Mouse (Mus musculus): ENCODE data around the gene Olfr1120. TPM values are rescaled to one million over a fixed set of nuclear protein-coding genes. Genes with fewer than 3 reads are reported as not detected.

Gene Olfr1120
- not detected for polyA plus RNA-seq (2014; fragmentation: Illumina TruSeq; extraction: RNeasy Lipid Tissue Mini Kit (QIAGEN cat#74804); ENCODE audit: insufficient read depth, low read depth, low replicate concordance)

DNA sequence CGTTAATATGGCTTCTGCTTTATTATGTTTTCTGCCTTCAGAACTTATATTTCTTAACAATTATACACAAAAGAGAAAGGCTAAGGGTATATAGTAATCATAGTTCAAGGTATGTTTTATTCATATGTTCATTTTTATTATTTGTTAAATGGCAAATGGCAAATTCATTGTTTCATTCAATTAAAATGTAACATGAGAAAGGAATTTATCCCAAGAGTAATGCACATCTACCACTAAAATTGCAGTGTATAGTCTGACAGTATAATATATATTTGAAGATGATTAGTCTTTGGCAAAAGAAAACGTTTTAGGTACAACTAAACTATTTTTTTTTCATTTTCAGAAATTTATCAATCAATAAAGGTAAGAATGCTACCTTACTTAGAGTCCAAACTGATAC is at the start of gene Olfr1120:
Gene Olfr1120, plus strand, starts transcription at position 301 of the 400 bp plus-strand sequence.

DNA sequence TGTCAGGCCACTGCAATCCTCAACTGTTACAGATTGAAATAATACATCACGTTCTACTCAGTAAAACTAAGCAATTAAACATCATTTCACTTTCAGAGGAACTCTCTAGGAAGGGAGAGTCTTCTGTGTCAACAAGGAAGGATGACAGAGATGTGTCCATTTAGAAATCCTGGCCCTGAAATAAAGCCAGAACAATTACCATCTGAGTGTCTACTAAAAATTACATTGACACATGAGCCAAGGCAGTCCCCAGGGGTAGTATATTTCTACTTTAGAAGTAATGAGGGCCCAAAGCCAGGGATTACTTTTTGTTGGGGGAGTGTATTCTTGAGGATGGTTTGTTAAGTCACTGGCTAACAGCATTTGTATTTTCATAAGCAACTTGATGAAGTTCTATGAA is 47.3 kb upstream of the Olfr1120 start, which contains the start of gene Olfr1118:
Gene Olfr1118, plus strand, starts transcription at position 301 of the 400 bp plus-strand sequence.

DNA sequence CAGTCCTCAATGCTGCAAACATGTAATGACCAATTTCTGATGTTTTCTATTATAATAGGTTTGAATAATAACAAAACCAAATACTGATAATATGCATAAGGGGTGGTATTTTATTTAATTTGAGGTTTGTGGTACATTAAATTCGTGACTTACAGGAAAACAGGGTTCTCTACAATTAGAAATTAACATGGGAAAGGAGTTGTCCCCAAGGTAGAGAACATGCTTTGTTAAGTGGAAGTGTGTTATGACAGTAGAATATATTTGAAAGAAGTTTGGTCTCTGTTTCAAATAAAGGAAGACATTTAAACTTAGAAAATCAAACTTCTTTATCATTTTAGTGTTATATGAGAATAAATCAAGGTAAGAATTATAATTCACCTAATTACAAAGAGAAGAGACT is 15.0 kb downstream of the Olfr1120 start, which contains the start of gene Olfr1121:
Gene Olfr1121, plus strand, starts transcription at position 301 of the 400 bp plus-strand sequence.

DNA sequence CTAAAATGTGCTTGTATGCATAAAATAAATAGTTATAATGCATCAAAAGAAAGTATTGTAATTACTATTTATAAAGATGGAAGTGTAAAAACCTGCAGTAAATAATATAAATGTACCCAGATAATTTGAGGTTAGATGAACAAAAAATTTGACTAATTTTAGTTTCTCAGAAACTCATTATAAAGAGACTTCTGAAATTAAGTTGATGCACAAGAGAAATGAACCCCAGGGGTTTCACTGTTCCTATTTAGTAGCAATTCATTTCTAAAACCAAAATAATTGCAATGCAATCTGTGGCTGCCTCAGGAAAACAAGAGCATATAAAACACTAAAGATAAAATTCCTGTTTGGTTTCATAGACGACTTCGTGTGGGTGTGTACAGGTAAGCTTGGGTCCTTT is 30.9 kb downstream of the Olfr1120 start, which contains the start of gene Olfr1122:
Gene Olfr1122, plus strand, starts transcription at position 301 of the 400 bp plus-strand sequence.

Other genes starting within 250 kb of the Olfr1120 start
- not detected for gene Olfr259, start 240.2 kb upstream of the Olfr1120 start, polyA plus RNA-seq (2014; fragmentation: Illumina TruSeq; extraction: RNeasy Lipid Tissue Mini Kit (QIAGEN cat#74804); ENCODE audit: insufficient read depth, low read depth, low replicate concordance)
- gene Olfr1110, start 214.5 kb upstream of the Olfr1120 start, polyA plus RNA-seq (2014; fragmentation: Illumina TruSeq; extraction: RNeasy Lipid Tissue Mini Kit (QIAGEN cat#74804); ENCODE audit: insufficient read depth, low read depth, low replicate concordance), result not detected
- gene Olfr1111, start 202.2 kb upstream of the Olfr1120 start, polyA plus RNA-seq (2014; fragmentation: Illumina TruSeq; extraction: RNeasy Lipid Tissue Mini Kit (QIAGEN cat#74804); ENCODE audit: insufficient read depth, low read depth, low replicate concordance), result not detected
- not detected for gene Olfr1112, start 167.0 kb upstream of the Olfr1120 start, polyA plus RNA-seq (2014; fragmentation: Illumina TruSeq; extraction: RNeasy Lipid Tissue Mini Kit (QIAGEN cat#74804); ENCODE audit: insufficient read depth, low read depth, low replicate concordance)
- not detected for gene Olfr1113, start 145.8 kb upstream of the Olfr1120 start, polyA plus RNA-seq (2014; fragmentation: Illumina TruSeq; extraction: RNeasy Lipid Tissue Mini Kit (QIAGEN cat#74804); ENCODE audit: insufficient read depth, low read depth, low replicate concordance)
- gene Olfr1115, start 106.8 kb upstream of the Olfr1120 start, polyA plus RNA-seq (2014; fragmentation: Illumina TruSeq; extraction: RNeasy Lipid Tissue Mini Kit (QIAGEN cat#74804); ENCODE audit: insufficient read depth, low read depth, low replicate concordance), result not detected
- not detected for gene Olfr1116, start 87.3 kb upstream of the Olfr1120 start, polyA plus RNA-seq (2014; fragmentation: Illumina TruSeq; extraction: RNeasy Lipid Tissue Mini Kit (QIAGEN cat#74804); ENCODE audit: insufficient read depth, low read depth, low replicate concordance)
- gene Olfr1118, start 47.2 kb upstream of the Olfr1120 start, polyA plus RNA-seq (2014; fragmentation: Illumina TruSeq; extraction: RNeasy Lipid Tissue Mini Kit (QIAGEN cat#74804); ENCODE audit: insufficient read depth, low read depth, low replicate concordance), result not detected
- gene Olfr1121, start 15.1 kb downstream of the Olfr1120 start, polyA plus RNA-seq (2014; fragmentation: Illumina TruSeq; extraction: RNeasy Lipid Tissue Mini Kit (QIAGEN cat#74804); ENCODE audit: insufficient read depth, low read depth, low replicate concordance), result not detected
- gene Olfr1122, start 31.0 kb downstream of the Olfr1120 start, polyA plus RNA-seq (2014; fragmentation: Illumina TruSeq; extraction: RNeasy Lipid Tissue Mini Kit (QIAGEN cat#74804); ENCODE audit: insufficient read depth, low read depth, low replicate concordance), result not detected
- not detected for gene Olfr1123, start 61.8 kb downstream of the Olfr1120 start, polyA plus RNA-seq (2014; fragmentation: Illumina TruSeq; extraction: RNeasy Lipid Tissue Mini Kit (QIAGEN cat#74804); ENCODE audit: insufficient read depth, low read depth, low replicate concordance)
- not detected for gene Olfr1124, start 75.5 kb downstream of the Olfr1120 start, polyA plus RNA-seq (2014; fragmentation: Illumina TruSeq; extraction: RNeasy Lipid Tissue Mini Kit (QIAGEN cat#74804); ENCODE audit: insufficient read depth, low read depth, low replicate concordance)
- not detected for gene Olfr1126, start 99.1 kb downstream of the Olfr1120 start, polyA plus RNA-seq (2014; fragmentation: Illumina TruSeq; extraction: RNeasy Lipid Tissue Mini Kit (QIAGEN cat#74804); ENCODE audit: insufficient read depth, low read depth, low replicate concordance)
- not detected for gene Pramel7, start 142.3 kb downstream of the Olfr1120 start, polyA plus RNA-seq (2014; fragmentation: Illumina TruSeq; extraction: RNeasy Lipid Tissue Mini Kit (QIAGEN cat#74804); ENCODE audit: insufficient read depth, low read depth, low replicate concordance)
- not detected for gene Pramel6, start 151.8 kb downstream of the Olfr1120 start, polyA plus RNA-seq (2014; fragmentation: Illumina TruSeq; extraction: RNeasy Lipid Tissue Mini Kit (QIAGEN cat#74804); ENCODE audit: insufficient read depth, low read depth, low replicate concordance)
- gene Olfr153, start 177.0 kb downstream of the Olfr1120 start, polyA plus RNA-seq (2014; fragmentation: Illumina TruSeq; extraction: RNeasy Lipid Tissue Mini Kit (QIAGEN cat#74804); ENCODE audit: insufficient read depth, low read depth, low replicate concordance), result not detected
- not detected for gene Olfr1128, start 190.7 kb downstream of the Olfr1120 start, polyA plus RNA-seq (2014; fragmentation: Illumina TruSeq; extraction: RNeasy Lipid Tissue Mini Kit (QIAGEN cat#74804); ENCODE audit: insufficient read depth, low read depth, low replicate concordance)
- not detected for gene Olfr1129, start 219.1 kb downstream of the Olfr1120 start, polyA plus RNA-seq (2014; fragmentation: Illumina TruSeq; extraction: RNeasy Lipid Tissue Mini Kit (QIAGEN cat#74804); ENCODE audit: insufficient read depth, low read depth, low replicate concordance)

Measured in lung, adult 10 weeks (tissue).